Comparison of ENCODE assay signal across 23 mouse cellular contexts in the genomic region with DNA sequence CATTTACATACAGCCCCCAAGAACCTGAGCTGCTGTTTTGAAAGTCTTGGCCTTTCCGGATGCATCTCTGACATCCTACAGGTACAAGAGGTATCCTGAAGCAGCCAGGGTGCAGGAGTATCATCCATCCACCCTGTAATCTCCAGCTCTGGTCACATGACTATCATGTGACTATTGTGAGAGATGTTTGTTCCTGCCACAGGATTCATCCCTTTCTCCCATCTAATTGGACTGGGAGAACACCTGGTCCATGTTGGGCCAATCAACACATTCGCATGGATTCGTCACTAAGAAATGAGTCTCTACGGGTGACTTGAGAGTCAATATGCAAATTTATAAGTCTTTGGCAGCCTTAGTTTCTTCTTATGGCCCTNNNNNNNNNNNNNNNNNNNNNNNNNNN. TPM values are rescaled to one million over a fixed set of nuclear protein-coding genes. Genes with fewer than 3 reads are reported as not detected.
"Had no signal": no experiment of that assay in that cellular context is flagged by ENCODE, and none has a peak within 500 bp of the region (broad histone marks: within the 10 kb centered on the region; RNA-seq: fewer than 3 reads in every experiment).

No protein-coding gene starts in this region.

- ATAC-seq: liver, postnatal 0 days; lung, postnatal 0 days; midbrain, embryonic 15.5 days had no signal

- H3K36me3 ChIP-seq: kidney, embryonic 15.5 days; limb, embryonic 12.5 days; limb, embryonic 15.5 days; midbrain, embryonic 12.5 days; midbrain, embryonic 15.5 days; neural tube, embryonic 12.5 days; neural tube, embryonic 15.5 days had no signal

- DNase-seq: kidney, postnatal 10 days; kidney, postnatal 36 days; left cerebral cortex, postnatal 4 days; liver, postnatal 0 days; lung, embryonic 14.5 days; right cerebral cortex, adult 18-20 months; right cerebral cortex, postnatal 14 days; right cerebral cortex, postnatal 4 days; thymus, adult 2 months; thymus, postnatal 14 days had no signal

- H3K9ac ChIP-seq: kidney, embryonic 15.5 days; limb, embryonic 12.5 days; limb, embryonic 15.5 days; liver, embryonic 14.5 days; liver, postnatal 0 days; lung, embryonic 14.5 days; midbrain, embryonic 12.5 days; midbrain, embryonic 15.5 days; neural tube, embryonic 12.5 days; neural tube, embryonic 15.5 days had no signal

- H3K4me3 ChIP-seq: kidney, embryonic 15.5 days; limb, embryonic 12.5 days; limb, embryonic 15.5 days; midbrain, embryonic 12.5 days; midbrain, embryonic 15.5 days; neural tube, embryonic 12.5 days; neural tube, embryonic 15.5 days had no signal

- H3K27ac ChIP-seq: kidney, embryonic 15.5 days; limb, embryonic 12.5 days; limb, embryonic 15.5 days; liver, embryonic 14.5 days; macrophage; midbrain, embryonic 12.5 days; midbrain, embryonic 15.5 days; neural tube, embryonic 12.5 days; neural tube, embryonic 15.5 days; stomach, postnatal 0 days had no signal

- H3K27me3 ChIP-seq: kidney, embryonic 15.5 days; limb, embryonic 12.5 days; limb, embryonic 15.5 days; midbrain, embryonic 12.5 days; midbrain, embryonic 15.5 days; neural tube, embryonic 12.5 days; neural tube, embryonic 15.5 days had no signal

- H3K4me1 ChIP-seq: kidney, embryonic 15.5 days; limb, embryonic 12.5 days; limb, embryonic 15.5 days; midbrain, embryonic 12.5 days; midbrain, embryonic 15.5 days; neural tube, embryonic 12.5 days; neural tube, embryonic 15.5 days had no signal

- H3K9me3 ChIP-seq: limb, embryonic 15.5 days; midbrain, embryonic 15.5 days had no signal

- H3K4me2 ChIP-seq: kidney, embryonic 15.5 days; limb, embryonic 12.5 days; limb, embryonic 15.5 days; liver, embryonic 11.5 days; lung, embryonic 14.5 days; midbrain, embryonic 12.5 days; midbrain, embryonic 15.5 days; neural tube, embryonic 12.5 days; neural tube, embryonic 15.5 days had no signal

RNA-seq across cellular contexts. Expression of gene Galnt15, which starts 32.6 kb away (rescaled TPM):
- total RNA-seq: megakaryocyte, adult 5-6 weeks had no signal
- polyA plus RNA-seq: limb, embryonic 12.5 days; liver, embryonic 11.5 days; liver, embryonic 14.5 days; macrophage had no signal
